Mouse (Mus musculus): Measurements from ENCODE around the gene Olfr1283. TPM values are rescaled to one million over a fixed set of nuclear protein-coding genes. Genes with fewer than 3 reads are reported as not detected.
"Not testable (repeated sequence)": the region's sequence is repeated elsewhere in the genome, so short reads cannot be mapped to it uniquely, and the experiment has no call there.

Gene Olfr1283
- polyA plus RNA-seq (2012; fragmentation: generic; extraction: Trizol), result not detected

DNA sequence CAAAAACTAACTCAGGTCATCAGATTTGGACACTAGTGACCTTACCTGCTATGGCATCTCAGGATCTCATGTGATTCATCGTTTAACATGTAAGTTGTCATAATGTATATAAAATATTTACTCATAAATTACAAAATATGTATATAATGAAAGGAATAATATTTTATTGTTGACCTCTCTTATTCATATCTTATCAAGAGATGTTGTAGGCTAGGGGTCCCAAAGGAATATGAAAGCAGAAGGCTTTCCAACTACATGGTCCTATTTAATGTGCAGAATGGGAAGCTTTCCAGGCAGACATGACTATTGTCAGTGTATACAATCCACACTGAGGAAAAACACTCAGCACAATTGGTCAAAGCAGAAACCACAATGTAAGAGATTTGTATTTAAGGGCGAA lies at the start of gene Olfr1283:
TSS of gene Olfr1283 (plus strand) at position 301 of the 400 bp plus-strand sequence.
- Histone ChIP-seq H3K36me3 (ENCODE audit: control insufficient read depth, insufficient read depth) (no peaks in the 10 kb centered on the region), H3K4me2 (ENCODE audit: low read depth) (no peak within 1 kb of the TSS), H3K27me3 (ENCODE audit: control insufficient read depth, insufficient read depth, insufficient read length) (no peaks in the 10 kb centered on the region), H3K79me2 (ENCODE audit: control insufficient read depth, insufficient read depth) (no peaks in the 10 kb centered on the region), H3K4me3 (no peak within 1 kb of the TSS), H3ac (ENCODE audit: control insufficient read depth, insufficient read length) (no peak within 1 kb of the TSS)
- no peak for TF ChIP-seq E2F4 (IDR thresholded peaks at IDR 0.05; ENCODE audit: insufficient read depth)
- TF ChIP-seq SRF (IDR thresholded peaks at IDR 0.05; ENCODE audit: control insufficient read depth, insufficient read length, low read depth), result no peak
- no peak for TF ChIP-seq MAX (IDR thresholded peaks at IDR 0.05; ENCODE audit: low read depth)
- no peak for TF ChIP-seq USF1 (IDR thresholded peaks at IDR 0.05; ENCODE audit: low read depth)
- no peak for TF ChIP-seq POLR2AphosphoS2 (IDR thresholded peaks at IDR 0.05; ENCODE audit: insufficient read length, low read depth)
- TF ChIP-seq TCF3 (IDR thresholded peaks at IDR 0.05; ENCODE audit: insufficient read length, low read depth), result no peak
- TF ChIP-seq TCF12 (IDR thresholded peaks at IDR 0.05; ENCODE audit: insufficient read depth, poor library complexity, severe bottlenecking), result no peak
- TF ChIP-seq MYOG (IDR thresholded peaks at IDR 0.05; ENCODE audit: control insufficient read depth in 1 of 3, insufficient read depth in 1 of 3, insufficient read length in 2 of 3, low read depth in 2 of 3), result no peak
- no peak for TF ChIP-seq REST (IDR thresholded peaks at IDR 0.05; ENCODE audit: insufficient read depth, insufficient read length)
- TF ChIP-seq CEBPB (IDR thresholded peaks at IDR 0.05; ENCODE audit: insufficient read depth, poor library complexity, severe bottlenecking), result no peak
- TF ChIP-seq POLR2A (IDR thresholded peaks at IDR 0.05; ENCODE audit: insufficient read length, low read depth), result no peak
- TF ChIP-seq MYOD1 (IDR thresholded peaks at IDR 0.05; ENCODE audit: control insufficient read depth in 1 of 3, insufficient read length in 2 of 3, low read depth in 2 of 3), result no peak

DNA sequence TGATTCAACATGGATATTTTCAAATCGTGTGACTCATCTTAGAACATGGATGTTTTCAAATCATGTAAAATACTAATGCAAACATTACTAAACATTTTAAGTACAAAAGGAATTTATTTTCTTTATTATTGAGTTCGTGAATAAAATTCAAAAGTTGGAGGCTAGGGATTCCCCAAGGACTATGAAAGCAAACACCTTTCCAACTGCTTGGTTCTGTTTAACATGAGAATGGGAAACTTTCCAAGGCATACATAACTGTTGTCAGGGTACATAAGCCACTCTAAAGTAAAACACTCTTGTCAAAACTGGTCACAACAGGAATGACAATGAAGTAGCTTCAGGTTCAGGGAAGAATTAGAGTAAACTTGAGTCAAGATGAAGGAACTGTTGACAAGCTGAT lies 40.4 kb upstream of the Olfr1283 start, which contains the start of gene Olfr1281:
TSS of gene Olfr1281 (plus strand) at position 301 of the 400 bp plus-strand sequence.
- no peak within 1 kb of the TSS for H3K4me2 ChIP-seq (ENCODE audit: low read depth)
- H3ac ChIP-seq (ENCODE audit: control insufficient read depth, insufficient read length), result no peak within 1 kb of the TSS
- H3K27me3 ChIP-seq (ENCODE audit: control insufficient read depth, insufficient read depth, insufficient read length), result no peaks in the 10 kb centered on the region
- TF ChIP-seq TCF3 (IDR thresholded peaks at IDR 0.05; ENCODE audit: insufficient read length, low read depth) (no peak), E2F4 (IDR thresholded peaks at IDR 0.05; ENCODE audit: insufficient read depth) (no peak), MYOG (IDR thresholded peaks at IDR 0.05; ENCODE audit: control insufficient read depth in 1 of 3, insufficient read depth in 1 of 3, insufficient read length in 2 of 3, low read depth in 2 of 3) (no peak), POLR2AphosphoS2 (IDR thresholded peaks at IDR 0.05; ENCODE audit: insufficient read length, low read depth) (no peak), SRF (IDR thresholded peaks at IDR 0.05; ENCODE audit: control insufficient read depth, insufficient read length, low read depth) (no peak), POLR2A (IDR thresholded peaks at IDR 0.05; ENCODE audit: insufficient read length, low read depth) (no peak), MAX (IDR thresholded peaks at IDR 0.05; ENCODE audit: low read depth) (no peak), USF1 (IDR thresholded peaks at IDR 0.05; ENCODE audit: low read depth) (no peak), MYOD1 (IDR thresholded peaks at IDR 0.05; ENCODE audit: control insufficient read depth in 1 of 3, insufficient read length in 2 of 3, low read depth in 2 of 3) (no peak), REST (IDR thresholded peaks at IDR 0.05; ENCODE audit: insufficient read depth, insufficient read length) (no peak), CEBPB (IDR thresholded peaks at IDR 0.05; ENCODE audit: insufficient read depth, poor library complexity, severe bottlenecking) (no peak), TCF12 (IDR thresholded peaks at IDR 0.05; ENCODE audit: insufficient read depth, poor library complexity, severe bottlenecking) (no peak)
- no peaks in the 10 kb centered on the region for H3K79me2 ChIP-seq (ENCODE audit: control insufficient read depth, insufficient read depth)
- no peaks in the 10 kb centered on the region for H3K36me3 ChIP-seq (ENCODE audit: control insufficient read depth, insufficient read depth)
- no peak within 1 kb of the TSS for H3K4me3 ChIP-seq

DNA sequence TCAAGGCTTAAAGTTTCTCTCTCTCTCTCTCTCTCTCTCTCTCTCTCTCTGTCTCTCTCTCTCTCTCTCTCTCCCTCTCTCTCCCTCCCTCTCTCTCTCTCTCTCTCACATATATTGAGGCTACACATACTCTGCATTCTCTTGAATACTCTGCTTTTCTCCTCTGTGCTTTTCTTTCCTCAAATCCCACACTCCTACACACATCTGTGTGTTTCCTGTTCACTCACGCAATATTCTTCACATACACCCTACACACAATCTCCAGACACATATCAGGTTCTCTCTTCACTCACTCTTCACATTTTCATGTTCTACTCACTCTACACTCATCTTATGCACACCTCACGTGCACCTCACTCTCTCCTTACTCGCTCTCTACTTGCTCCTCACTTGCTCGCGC lies 32.9 kb upstream of the Olfr1283 start:
- not testable (repeated sequence) for H3K79me2 ChIP-seq (ENCODE audit: control insufficient read depth, insufficient read depth); H3ac ChIP-seq (ENCODE audit: control insufficient read depth, insufficient read length); H3K27me3 ChIP-seq (ENCODE audit: control insufficient read depth, insufficient read depth, insufficient read length); H3K4me3 ChIP-seq; H3K36me3 ChIP-seq (ENCODE audit: control insufficient read depth, insufficient read depth); H3K4me2 ChIP-seq (ENCODE audit: low read depth)

DNA sequence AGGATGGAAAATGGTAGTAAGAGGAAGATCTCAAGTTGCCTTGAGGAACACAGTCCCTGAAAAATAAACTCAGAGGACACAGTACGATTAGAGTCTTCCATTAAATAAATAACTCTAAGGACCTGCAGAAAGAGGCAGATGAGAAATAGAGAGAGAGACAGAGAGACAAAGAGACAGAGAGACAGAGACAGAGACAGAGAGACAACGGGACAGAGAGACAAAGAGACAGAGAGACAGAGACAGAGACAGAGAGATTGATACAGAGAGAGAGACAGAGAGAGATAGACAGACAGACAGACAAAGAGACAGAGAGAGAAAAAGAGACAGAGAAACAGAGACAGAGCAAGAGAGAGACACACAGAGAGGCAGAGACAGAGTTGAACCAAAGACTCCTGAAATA lies 30.6 kb upstream of the Olfr1283 start, which contains the start of gene Olfr1282:
TSS of gene Olfr1282 (minus strand) at position 101 of the 400 bp plus-strand sequence.
- TF ChIP-seq POLR2AphosphoS2 (IDR thresholded peaks at IDR 0.05; ENCODE audit: insufficient read length, low read depth) (no peak), REST (IDR thresholded peaks at IDR 0.05; ENCODE audit: insufficient read depth, insufficient read length) (no peak), USF1 (IDR thresholded peaks at IDR 0.05; ENCODE audit: low read depth) (no peak), MYOG (IDR thresholded peaks at IDR 0.05; ENCODE audit: control insufficient read depth in 1 of 3, insufficient read depth in 1 of 3, insufficient read length in 2 of 3, low read depth in 2 of 3) (no peak), POLR2A (IDR thresholded peaks at IDR 0.05; ENCODE audit: insufficient read length, low read depth) (no peak)
- H3K4me3 ChIP-seq, result no peak within 1 kb of the TSS
- no peak within 1 kb of the TSS for H3ac ChIP-seq (ENCODE audit: control insufficient read depth, insufficient read length)
- no peaks in the 10 kb centered on the region for H3K36me3 ChIP-seq (ENCODE audit: control insufficient read depth, insufficient read depth)
- no peaks in the 10 kb centered on the region for H3K27me3 ChIP-seq (ENCODE audit: control insufficient read depth, insufficient read depth, insufficient read length)
- H3K4me2 ChIP-seq (ENCODE audit: low read depth), result no peak within 1 kb of the TSS
- H3K79me2 ChIP-seq (ENCODE audit: control insufficient read depth, insufficient read depth), result no peaks in the 10 kb centered on the region

DNA sequence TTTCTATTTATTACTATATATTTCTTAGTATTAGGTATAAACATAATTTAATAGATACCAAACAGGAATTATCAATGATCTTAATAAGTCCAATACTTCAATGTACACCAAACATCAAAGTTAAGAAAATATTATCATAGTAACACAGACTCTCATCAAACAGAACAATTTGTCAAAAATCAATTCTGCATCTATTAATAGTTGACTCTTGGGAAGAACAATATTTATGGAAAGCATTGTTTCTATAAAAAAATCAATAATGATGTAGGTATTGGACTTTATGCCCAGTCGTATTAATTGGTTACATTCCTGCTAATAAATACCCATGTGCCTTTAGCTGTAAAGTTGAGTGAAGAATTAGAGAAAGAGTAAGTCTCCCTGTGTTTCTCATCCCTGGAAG lies 8.6 kb downstream of the Olfr1283 start, which contains the start of gene Olfr1284:
TSS of gene Olfr1284 (plus strand) at position 301 of the 400 bp plus-strand sequence.
- TF ChIP-seq TCF12 (IDR thresholded peaks at IDR 0.05; ENCODE audit: insufficient read depth, poor library complexity, severe bottlenecking) (no peak), MYOD1 (IDR thresholded peaks at IDR 0.05; ENCODE audit: control insufficient read depth in 1 of 3, insufficient read length in 2 of 3, low read depth in 2 of 3) (no peak), E2F4 (IDR thresholded peaks at IDR 0.05; ENCODE audit: insufficient read depth) (no peak), TCF3 (IDR thresholded peaks at IDR 0.05; ENCODE audit: insufficient read length, low read depth) (no peak), CEBPB (IDR thresholded peaks at IDR 0.05; ENCODE audit: insufficient read depth, poor library complexity, severe bottlenecking) (no peak), USF1 (IDR thresholded peaks at IDR 0.05; ENCODE audit: low read depth) (no peak), POLR2A (IDR thresholded peaks at IDR 0.05; ENCODE audit: insufficient read length, low read depth) (no peak), POLR2AphosphoS2 (IDR thresholded peaks at IDR 0.05; ENCODE audit: insufficient read length, low read depth) (no peak), MAX (IDR thresholded peaks at IDR 0.05; ENCODE audit: low read depth) (no peak), REST (IDR thresholded peaks at IDR 0.05; ENCODE audit: insufficient read depth, insufficient read length) (no peak), SRF (IDR thresholded peaks at IDR 0.05; ENCODE audit: control insufficient read depth, insufficient read length, low read depth) (no peak), MYOG (IDR thresholded peaks at IDR 0.05; ENCODE audit: control insufficient read depth in 1 of 3, insufficient read depth in 1 of 3, insufficient read length in 2 of 3, low read depth in 2 of 3) (no peak)
- Histone ChIP-seq H3K79me2 (ENCODE audit: control insufficient read depth, insufficient read depth) (no peaks in the 10 kb centered on the region), H3K27me3 (ENCODE audit: control insufficient read depth, insufficient read depth, insufficient read length) (no peaks in the 10 kb centered on the region), H3K36me3 (ENCODE audit: control insufficient read depth, insufficient read depth) (no peaks in the 10 kb centered on the region), H3K4me2 (ENCODE audit: low read depth) (no peak within 1 kb of the TSS), H3ac (ENCODE audit: control insufficient read depth, insufficient read length) (no peak within 1 kb of the TSS), H3K4me3 (no peak within 1 kb of the TSS)

Other genes starting within 250 kb of the Olfr1283 start
- not detected for gene Gm15130, start 213.9 kb upstream of the Olfr1283 start, polyA plus RNA-seq (2012; fragmentation: generic; extraction: Trizol)
- gene 4930430A15Rik, start 137.2 kb upstream of the Olfr1283 start, polyA plus RNA-seq (2012; fragmentation: generic; extraction: Trizol), result not detected
- gene Olfr1275, start 131.5 kb upstream of the Olfr1283 start, polyA plus RNA-seq (2012; fragmentation: generic; extraction: Trizol), result not detected
- not detected for gene Olfr1276, start 112.3 kb upstream of the Olfr1283 start, polyA plus RNA-seq (2012; fragmentation: generic; extraction: Trizol)
- not detected for gene Olfr1277, start 92.7 kb upstream of the Olfr1283 start, polyA plus RNA-seq (2012; fragmentation: generic; extraction: Trizol)
- gene Olfr1278, start 76.7 kb upstream of the Olfr1283 start, polyA plus RNA-seq (2012; fragmentation: generic; extraction: Trizol), result not detected
- gene Olfr1279, start 66.2 kb upstream of the Olfr1283 start, polyA plus RNA-seq (2012; fragmentation: generic; extraction: Trizol), result not detected
- gene Olfr1280, start 52.8 kb upstream of the Olfr1283 start, polyA plus RNA-seq (2012; fragmentation: generic; extraction: Trizol), result not detected
- not detected for gene Olfr1281, start 40.3 kb upstream of the Olfr1283 start, polyA plus RNA-seq (2012; fragmentation: generic; extraction: Trizol)
- gene Olfr1282, start 30.7 kb upstream of the Olfr1283 start, polyA plus RNA-seq (2012; fragmentation: generic; extraction: Trizol), result not detected
- gene Olfr1284, start 8.7 kb downstream of the Olfr1283 start, polyA plus RNA-seq (2012; fragmentation: generic; extraction: Trizol), result not detected
- gene Olfr1286, start 56.3 kb downstream of the Olfr1283 start, polyA plus RNA-seq (2012; fragmentation: generic; extraction: Trizol), result not detected
- not detected for gene Olfr1287, start 82.4 kb downstream of the Olfr1283 start, polyA plus RNA-seq (2012; fragmentation: generic; extraction: Trizol)
- gene Olfr1288, start 107.3 kb downstream of the Olfr1283 start, polyA plus RNA-seq (2012; fragmentation: generic; extraction: Trizol), result not detected
- not detected for gene Olfr1289, start 114.0 kb downstream of the Olfr1283 start, polyA plus RNA-seq (2012; fragmentation: generic; extraction: Trizol)
- gene Olfr1290, start 127.0 kb downstream of the Olfr1283 start, polyA plus RNA-seq (2012; fragmentation: generic; extraction: Trizol), result not detected
- gene Olfr1291-ps1, start 130.4 kb downstream of the Olfr1283 start, polyA plus RNA-seq (2012; fragmentation: generic; extraction: Trizol), result not detected
- gene Olfr1293-ps, start 158.4 kb downstream of the Olfr1283 start, polyA plus RNA-seq (2012; fragmentation: generic; extraction: Trizol), result not detected
- gene Olfr1294, start 173.5 kb downstream of the Olfr1283 start, polyA plus RNA-seq (2012; fragmentation: generic; extraction: Trizol), result not detected
- gene Olfr1295, start 202.9 kb downstream of the Olfr1283 start, polyA plus RNA-seq (2012; fragmentation: generic; extraction: Trizol), result not detected